Mouse (Mus musculus) bone marrow macrophage, adult 2 months (primary cell): ENCODE data around the gene Tarm1.

ENCODE experiments used
- CTCF ChIP-seq: IDR thresholded peaks from 2 replicates; pipeline ENCODE4 v1.5.1; 2012; ENCODE audit warnings: low read depth, mild to moderate bottlenecking, low read length, moderate library complexity
- POLR2A ChIP-seq: IDR thresholded peaks from 2 replicates; pipeline ENCODE4 v1.6.1; 2012; ENCODE audit warnings: mild to moderate bottlenecking, low read depth, low read length, borderline replicate concordance

DNA sequence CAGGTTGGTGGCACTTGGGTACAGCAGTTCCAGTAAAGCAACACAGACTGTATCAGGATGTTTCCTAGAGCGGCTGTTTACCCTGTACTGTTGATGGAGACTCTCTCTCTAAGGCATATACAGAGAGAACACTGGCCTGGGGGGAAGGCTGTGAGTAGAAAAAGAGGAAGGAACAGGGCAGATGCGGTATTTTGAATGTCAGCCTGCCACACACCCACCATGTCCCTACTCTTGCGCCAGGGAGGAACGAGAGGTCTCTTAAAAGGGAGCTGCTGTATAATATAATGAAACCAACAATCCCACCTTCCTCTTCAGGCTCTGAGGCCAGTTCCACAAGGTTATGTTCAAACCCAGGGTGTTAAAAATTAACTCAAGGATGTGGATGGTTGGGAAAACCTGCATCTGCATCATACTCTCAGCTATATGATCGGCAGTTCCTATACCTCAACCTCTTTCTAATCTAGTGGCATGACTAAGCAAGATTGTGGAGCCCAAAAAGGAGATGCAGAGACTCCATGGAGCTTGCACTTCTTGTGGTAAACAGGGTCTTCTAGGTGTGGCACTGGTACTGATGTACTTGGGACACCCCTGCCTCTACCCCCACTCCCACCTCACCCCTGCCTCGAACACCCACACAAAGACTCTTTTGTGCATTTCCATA lies 20.3 kb downstream of the Tarm1 start:
- TF ChIP-seq CTCF (no peak), POLR2A (no peak)
